Mouse (Mus musculus): Measurements from ENCODE around the gene Kif21b.
A peak's percentile ranks its signal among the peaks of the same experiment; 100 is the strongest.

Gene Kif21b

GRCm38 (mm10) chr1:136128944-136129589 is 2.1 kb upstream of the Kif21b start:
- DNase-seq (ENCODE audit: low read depth): no peak

GRCm38 (mm10) chr1:136130107-136130506 is 1.1 kb upstream of the Kif21b start:
- peak; percentile 48 for DNase-seq (ENCODE audit: low read depth)

- DNase-seq (ENCODE audit: low read depth): peak; percentile 54
These were observed 558 bp downstream of the Kif21b start for GRCm38 (mm10) chr1:136131603-136132291.

GRCm38 (mm10) chr1:136132386-136133201 is 1.4 kb downstream of the Kif21b start:
- no peak for DNase-seq (ENCODE audit: low read depth)

GRCm38 (mm10) chr1:136133570-136134240 is 2.5 kb downstream of the Kif21b start:
- DNase-seq (ENCODE audit: low read depth): no peak

- DNase-seq (ENCODE audit: low read depth): no peak
These were observed 3.4 kb downstream of the Kif21b start for GRCm38 (mm10) chr1:136134547-136134946.

GRCm38 (mm10) chr1:136135046-136135445 is 3.9 kb downstream of the Kif21b start:
- DNase-seq (ENCODE audit: low read depth): peak; percentile 96

- peak; percentile 31 for DNase-seq (ENCODE audit: low read depth)
These were observed 4.7 kb downstream of the Kif21b start for GRCm38 (mm10) chr1:136135777-136136444.

- no peak for DNase-seq (ENCODE audit: low read depth)
These were observed 5.4 kb downstream of the Kif21b start for GRCm38 (mm10) chr1:136136547-136136946.

GRCm38 (mm10) chr1:136137071-136137531 is 5.9 kb downstream of the Kif21b start:
- DNase-seq (ENCODE audit: low read depth): peak; percentile 59

- peak; percentile 75 for DNase-seq (ENCODE audit: low read depth)
These were observed 6.4 kb downstream of the Kif21b start for GRCm38 (mm10) chr1:136137575-136137974.

GRCm38 (mm10) chr1:136138191-136138830 is 7.1 kb downstream of the Kif21b start:
- DNase-seq (ENCODE audit: low read depth): no peak

GRCm38 (mm10) chr1:136139990-136140640 is 8.9 kb downstream of the Kif21b start:
- DNase-seq (ENCODE audit: low read depth): peak; percentile 91

GRCm38 (mm10) chr1:136141176-136141950 is 10.2 kb downstream of the Kif21b start:
- no peak for DNase-seq (ENCODE audit: low read depth)

- DNase-seq (ENCODE audit: low read depth): no peak
These were observed 11.1 kb downstream of the Kif21b start for GRCm38 (mm10) chr1:136142336-136142735.

- no peak for DNase-seq (ENCODE audit: low read depth)
These were observed 12.3 kb downstream of the Kif21b start for GRCm38 (mm10) chr1:136143514-136143913.

- no peak for DNase-seq (ENCODE audit: low read depth)
These were observed 18.5 kb downstream of the Kif21b start for GRCm38 (mm10) chr1:136149702-136150101.

GRCm38 (mm10) chr1:136151371-136151770 is 20.2 kb downstream of the Kif21b start:
- no peak for DNase-seq (ENCODE audit: low read depth)

- no peak for DNase-seq (ENCODE audit: low read depth)
These were observed 25.1 kb downstream of the Kif21b start for GRCm38 (mm10) chr1:136156304-136156703.

GRCm38 (mm10) chr1:136156951-136157350 is 25.8 kb downstream of the Kif21b start:
- DNase-seq (ENCODE audit: low read depth): no peak
